Mouse (Mus musculus) ES-CJ7 (cell line): ENCODE measurements at regions not wholly inside any gene's neighbourhood (a gene's known extent, or its start where the extent isn't known, plus 50 kb on each side); places are given as distances from the start of the nearest gene placed in this dataset.
"Not testable (repeated sequence)": the region's sequence is repeated elsewhere in the genome, so short reads cannot be mapped to it uniquely, and the experiment has no call there.

Experiments used
- DNase-seq: peaks from one replicate; pipeline ENCODE4 v3.0.0; 2011; ENCODE audit warnings: low read depth, low spot score

- DNase-seq, result not testable (repeated sequence)
These were observed 105.7 kb upstream of the Afdn start for GRCm38 (mm10) chr17:13654606-13655005.

GRCm38 (mm10) chr17:13656065-13656464 is 104.3 kb upstream of the Afdn start:
- DNase-seq, result peak; percentile 57

- DNase-seq, result no peak
These were observed 103.7 kb upstream of the Afdn start for GRCm38 (mm10) chr17:13656485-13657181.

- DNase-seq, result no peak
These were observed 103.2 kb upstream of the Afdn start for GRCm38 (mm10) chr17:13657182-13657562.

- peak; percentile 51 for DNase-seq
These were observed 102.6 kb upstream of the Afdn start for GRCm38 (mm10) chr17:13657656-13658292.

GRCm38 (mm10) chr17:13658321-13658978 is 101.9 kb upstream of the Afdn start:
- peak; percentile 94 for DNase-seq

- peak; percentile 91 for DNase-seq
These were observed 101.2 kb upstream of the Afdn start for GRCm38 (mm10) chr17:13659103-13659502.

- DNase-seq, result no peak
These were observed 100.4 kb upstream of the Afdn start for GRCm38 (mm10) chr17:13659943-13660342.

GRCm38 (mm10) chr17:13661023-13661422 is 99.3 kb upstream of the Afdn start:
- no peak for DNase-seq

GRCm38 (mm10) chr17:13662152-13662551 is 98.2 kb upstream of the Afdn start:
- no peak for DNase-seq
